Mouse (Mus musculus) embryonic fibroblast, embryonic 13.5 days (primary cell): ENCODE results near the gene Ptrh1.

ENCODE experiments used
- CTCF ChIP-seq: IDR thresholded peaks from 2 replicates; pipeline ENCODE4 v1.5.1; 2011; ENCODE audit warnings: mild to moderate bottlenecking, control low read depth, low read length, moderate library complexity, borderline replicate concordance; ENCODE audit not compliant: insufficient read depth
- POLR2A ChIP-seq: IDR thresholded peaks from 2 replicates; pipeline ENCODE4 v1.6.1; 2011; ENCODE audit warnings: low read depth, mild to moderate bottlenecking, control low read depth, low read length, moderate library complexity

GRCm38 (mm10) chr2:32741273-32742172, 34.1 kb upstream of the Ptrh1 start:
- TF ChIP-seq POLR2A, result no peak
- TF ChIP-seq CTCF, result no peak
